Mouse (Mus musculus) lung, postnatal 10 days (tissue): ENCODE measurements around the gene Zfp655.
"Not testable (repeated sequence)": the region's sequence is repeated elsewhere in the genome, so short reads cannot be mapped to it uniquely, and the experiment has no call there.

Source experiments
- DNase-seq: peaks from one replicate; pipeline ENCODE4 v3.0.0; 2021

Gene Zfp655

GRCm38 (mm10) chr5:145231367-145231871 is at the start of gene Zfp655:
Gene Zfp655, plus strand, starts transcription at chr5:145231715.
- peak; percentile 99 for DNase-seq

- DNase-seq = no peak
Measured at GRCm38 (mm10) chr5:145185244-145185643, 46.3 kb upstream of the Zfp655 start.

GRCm38 (mm10) chr5:145189416-145189815 is 42.1 kb upstream of the Zfp655 start:
- DNase-seq = no peak

GRCm38 (mm10) chr5:145190373-145190772 is 41.1 kb upstream of the Zfp655 start:
- DNase-seq = no peak

GRCm38 (mm10) chr5:145190875-145191798 is 40.4 kb upstream of the Zfp655 start:
- peak; percentile 96 for DNase-seq

- no peak for DNase-seq
Measured at GRCm38 (mm10) chr5:145191962-145192361, 39.6 kb upstream of the Zfp655 start, which contains the start of gene Atp5j2. Gene Atp5j2, minus strand, starts transcription at chr5:145192062.

GRCm38 (mm10) chr5:145200387-145200786 is 31.1 kb upstream of the Zfp655 start:
- no peak for DNase-seq

- peak; percentile 87 for DNase-seq
Measured at GRCm38 (mm10) chr5:145201321-145201991, 30.1 kb upstream of the Zfp655 start, which contains the start of gene Zkscan14. Gene Zkscan14, minus strand, starts transcription at chr5:145201868.

- DNase-seq = no peak
Measured at GRCm38 (mm10) chr5:145202446-145202845, 29.1 kb upstream of the Zfp655 start.

- DNase-seq = peak; percentile 99
Measured at GRCm38 (mm10) chr5:145203936-145204691, 27.4 kb upstream of the Zfp655 start, which contains the start of gene Zkscan5. Gene Zkscan5, plus strand, starts transcription at chr5:145204562.

- DNase-seq = peak; percentile 11
Measured at GRCm38 (mm10) chr5:145205041-145205440, 26.5 kb upstream of the Zfp655 start.

- no peak for DNase-seq
Measured at GRCm38 (mm10) chr5:145207385-145207784, 24.1 kb upstream of the Zfp655 start.

- no peak for DNase-seq
Measured at GRCm38 (mm10) chr5:145207954-145208353, 23.6 kb upstream of the Zfp655 start.

GRCm38 (mm10) chr5:145208391-145208790 is 23.1 kb upstream of the Zfp655 start:
- DNase-seq = not testable (repeated sequence)

GRCm38 (mm10) chr5:145211340-145211739 is 20.2 kb upstream of the Zfp655 start:
- no peak for DNase-seq

GRCm38 (mm10) chr5:145212216-145212615 is 19.3 kb upstream of the Zfp655 start:
- no peak for DNase-seq

- DNase-seq = no peak
Measured at GRCm38 (mm10) chr5:145213505-145213904, 18.0 kb upstream of the Zfp655 start.

- DNase-seq = peak; percentile 16
Measured at GRCm38 (mm10) chr5:145214679-145215078, 16.8 kb upstream of the Zfp655 start.

- no peak for DNase-seq
Measured at GRCm38 (mm10) chr5:145217746-145218145, 13.8 kb upstream of the Zfp655 start.

- DNase-seq = no peak
Measured at GRCm38 (mm10) chr5:145218206-145218605, 13.3 kb upstream of the Zfp655 start.

GRCm38 (mm10) chr5:145218671-145219070 is 12.8 kb upstream of the Zfp655 start:
- no peak for DNase-seq

GRCm38 (mm10) chr5:145219981-145220380 is 11.5 kb upstream of the Zfp655 start:
- no peak for DNase-seq

- DNase-seq = no peak
Measured at GRCm38 (mm10) chr5:145222840-145223239, 8.7 kb upstream of the Zfp655 start.
